Mouse (Mus musculus): Measurements from ENCODE around the gene Coch.

DNA sequence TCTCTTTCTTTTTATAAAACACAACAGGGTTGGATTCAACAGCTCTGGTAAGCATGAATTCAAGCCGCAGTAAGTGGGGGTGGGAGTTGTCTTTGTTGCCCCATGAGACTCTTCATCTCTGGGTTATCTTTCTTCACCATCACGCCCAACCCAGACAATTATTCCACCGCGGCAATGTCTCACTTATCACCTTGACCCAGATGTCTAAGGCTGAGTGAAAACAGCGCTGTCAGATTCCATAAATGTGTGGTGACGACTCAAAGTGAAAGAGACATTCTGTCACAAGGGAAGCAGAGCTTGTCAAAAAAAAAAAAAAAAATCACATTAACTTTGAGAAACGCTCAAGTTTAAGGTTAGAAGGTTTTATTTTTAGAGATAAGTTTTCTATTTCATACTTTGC lies 25.9 kb upstream of the Coch start:
- TF ChIP-seq EP300 (IDR thresholded peaks at IDR 0.05), result no peak
- no peak for TF ChIP-seq CTCF (IDR thresholded peaks at IDR 0.05)

All from lung, postnatal 0 days (tissue).